Mouse (Mus musculus) forebrain, embryonic 15.5 days (tissue): ENCODE data around the gene Hlx. TPM values are rescaled to one million over a fixed set of nuclear protein-coding genes. Genes with fewer than 3 reads are reported as not detected.

Experiments
- ATAC-seq: fragments of 200-750 bp; cut with Nextera tagmentation; replicated peaks from 2 replicates; pipeline ENCODE4 v1.8.0; 2017; ENCODE audit warnings: mild to moderate bottlenecking, moderate TSS enrichment, moderate library complexity
- H3K27ac ChIP-seq: fragments of 300-500 bp; sonication (generic); replicated peaks from 2 replicates; pipeline ENCODE4 v1.5.1; 2015; ENCODE audit warnings: mild to moderate bottlenecking, inconsistent platforms
- H3K27me3 ChIP-seq: fragments of 300-500 bp; sonication (generic); 2 replicates; pipeline ENCODE4 v1.6.1; 2015; ENCODE audit warnings: inconsistent platforms
- H3K36me3 ChIP-seq: fragments of 300-500 bp; sonication (generic); 2 replicates; pipeline ENCODE4 v1.6.1; 2015; ENCODE audit warnings: mild to moderate bottlenecking, inconsistent platforms
- H3K4me1 ChIP-seq: fragments of 300-500 bp; sonication (generic); 2 replicates; pipeline ENCODE4 v1.6.1; 2015; ENCODE audit warnings: inconsistent platforms
- H3K4me2 ChIP-seq: fragments of 300-500 bp; sonication (generic); replicated peaks from 2 replicates; pipeline ENCODE4 v1.6.1; 2015; ENCODE audit warnings: mild to moderate bottlenecking, inconsistent platforms
- H3K4me3 ChIP-seq: fragments of 300-500 bp; sonication (generic); 2 replicates; pipeline ENCODE4 v1.5.1; 2015; ENCODE audit warnings: mild to moderate bottlenecking, inconsistent platforms
- H3K9ac ChIP-seq: fragments of 300-500 bp; sonication (generic); replicated peaks from 2 replicates; pipeline ENCODE4 v1.6.1; 2015; ENCODE audit warnings: mild to moderate bottlenecking, inconsistent platforms
- H3K9me3 ChIP-seq: fragments of 300-500 bp; sonication (generic); 2 replicates; pipeline ENCODE4 v1.6.1; 2016; ENCODE audit warnings: inconsistent platforms
- WGBS: fragments of 180-500 bp; shearing (Covaris S2); methylation state at CpG from one replicate; pipeline ENCODE4 v1.1.7; 2015; ENCODE audit warnings: mixed read lengths; 5-methylcytosine and 5-hydroxymethylcytosine counted together
- polyA plus RNA-seq: library from polyadenylated mRNA; unstranded; fragments of >200 nt; fragmentation: Nextera tagmentation; extraction: Ambion mirVana; gene quantifications from 2 replicates; pipeline ENCODE4 v1.2.1, GENCODE M21; 2015

Hlx gene
- 1.1 and 1.5 TPM in 2 replicates for polyA plus RNA-seq

DNA sequence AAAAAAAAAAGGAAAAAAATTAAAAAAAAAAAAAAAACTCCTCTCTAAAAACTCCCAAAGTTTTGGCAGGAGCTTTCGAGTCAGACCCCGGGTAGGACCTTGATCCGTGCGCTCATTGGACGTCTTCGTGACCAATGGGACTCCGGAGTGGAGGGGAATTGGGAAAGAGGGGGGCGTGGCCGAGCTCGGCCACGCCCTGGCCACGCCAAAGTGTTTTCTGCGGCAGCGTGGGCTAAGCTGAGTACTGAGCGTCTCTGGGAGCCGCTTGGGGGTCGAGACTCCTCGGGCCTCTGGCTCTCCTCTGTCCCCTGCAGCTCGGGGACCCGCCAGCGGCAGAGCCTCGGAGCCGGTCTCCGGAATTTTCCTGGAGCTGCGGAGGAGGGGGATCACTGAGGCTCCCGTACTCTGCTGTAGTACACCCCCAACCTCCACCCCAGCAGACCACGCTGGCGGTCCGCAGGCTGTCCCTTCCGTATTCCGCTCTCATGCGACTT is at the start of gene Hlx:
Gene Hlx, minus strand, starts transcription at position 64 of the 494 bp plus-strand sequence.
- Histone ChIP-seq H3K4me2 (peak within 1 kb of the TSS; percentile 54), H3K27ac (no peak within 1 kb of the TSS), H3K27me3 (peaks cover 66% of the 10 kb centered on the region), H3K4me3 (peak within 1 kb of the TSS; percentile 36), H3K9me3 (no peaks in the 10 kb centered on the region), H3K36me3 (no peaks in the 10 kb centered on the region), H3K4me1 (peaks cover 23% of the 10 kb centered on the region), H3K9ac (peak within 1 kb of the TSS; percentile 32)
- peak; percentile 83 for ATAC-seq
- WGBS = under 1% methylated on average over 32 of the region's 32 CpGs

DNA sequence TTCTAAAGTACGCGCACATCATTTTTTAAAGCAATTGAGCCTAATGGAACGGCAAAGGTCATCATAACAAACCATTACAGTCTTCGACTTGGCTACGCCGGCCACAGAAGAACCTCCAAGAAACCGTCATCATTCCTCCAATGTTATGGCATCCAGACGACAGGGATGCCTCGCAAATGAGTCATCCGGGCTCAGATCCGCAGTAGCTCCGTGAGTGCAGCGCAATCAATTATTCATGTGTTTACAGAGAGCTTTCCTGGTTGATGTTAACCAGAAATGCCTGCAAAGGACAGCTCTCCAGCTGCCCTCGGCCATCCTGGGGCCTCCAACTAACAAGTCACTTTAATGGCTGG is 49.7 kb upstream of the Hlx start:
- no peaks in the 10 kb centered on the region for H3K27me3 ChIP-seq
- H3K4me2 ChIP-seq = no peak overlapping the region
- no peak overlapping the region for H3K9ac ChIP-seq
- no peaks in the 10 kb centered on the region for H3K9me3 ChIP-seq
- no peaks in the 10 kb centered on the region for H3K4me1 ChIP-seq
- no peaks in the 10 kb centered on the region for H3K36me3 ChIP-seq
- H3K27ac ChIP-seq = no peak overlapping the region
- 88% methylated on average over 14 of the region's 14 CpGs for WGBS
- no peak overlapping the region for H3K4me3 ChIP-seq
- ATAC-seq = no peak

GRCm38 (mm10) chr1:184781286-184782160 is 49.1 kb upstream of the Hlx start:
- Histone ChIP-seq H3K36me3 (no peaks in the 10 kb centered on the region), H3K9me3 (no peaks in the 10 kb centered on the region), H3K4me2 (no peak overlapping the region), H3K27me3 (no peaks in the 10 kb centered on the region), H3K4me3 (no peak overlapping the region), H3K9ac (no peak overlapping the region), H3K27ac (no peak overlapping the region), H3K4me1 (no peaks in the 10 kb centered on the region)
- no peak for ATAC-seq
- WGBS = 87% methylated on average over 10 of the region's 10 CpGs

DNA sequence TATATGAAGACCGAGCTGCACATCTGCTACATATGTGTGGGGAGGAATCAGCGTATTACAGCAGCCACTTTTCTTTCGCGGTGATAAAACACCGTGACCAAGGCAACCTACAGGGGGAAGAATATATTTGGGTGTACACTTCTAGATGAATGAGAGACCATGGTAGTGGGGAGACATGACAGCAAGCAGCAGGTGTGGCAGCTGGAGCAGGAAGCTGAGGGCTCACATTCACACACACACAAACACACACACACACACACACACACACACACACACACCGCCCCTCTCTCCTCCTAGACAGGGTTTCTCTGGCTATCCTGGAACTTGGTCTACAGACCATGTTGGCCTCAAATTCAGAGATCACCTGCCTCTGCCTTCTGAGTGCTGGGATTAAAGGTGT is 45.7 kb upstream of the Hlx start:
- Histone ChIP-seq H3K9ac (no peak overlapping the region), H3K27ac (no peak overlapping the region), H3K4me3 (no peak overlapping the region), H3K9me3 (no peaks in the 10 kb centered on the region), H3K4me1 (no peaks in the 10 kb centered on the region), H3K4me2 (no peak overlapping the region), H3K36me3 (no peaks in the 10 kb centered on the region), H3K27me3 (no peaks in the 10 kb centered on the region)
- 92% methylated on average over 6 of the region's 6 CpGs for WGBS
- no peak for ATAC-seq

GRCm38 (mm10) chr1:184777061-184777795 is 44.8 kb upstream of the Hlx start:
- H3K9ac ChIP-seq = no peak overlapping the region
- 31% methylated on average over 22 of the region's 22 CpGs for WGBS

DNA sequence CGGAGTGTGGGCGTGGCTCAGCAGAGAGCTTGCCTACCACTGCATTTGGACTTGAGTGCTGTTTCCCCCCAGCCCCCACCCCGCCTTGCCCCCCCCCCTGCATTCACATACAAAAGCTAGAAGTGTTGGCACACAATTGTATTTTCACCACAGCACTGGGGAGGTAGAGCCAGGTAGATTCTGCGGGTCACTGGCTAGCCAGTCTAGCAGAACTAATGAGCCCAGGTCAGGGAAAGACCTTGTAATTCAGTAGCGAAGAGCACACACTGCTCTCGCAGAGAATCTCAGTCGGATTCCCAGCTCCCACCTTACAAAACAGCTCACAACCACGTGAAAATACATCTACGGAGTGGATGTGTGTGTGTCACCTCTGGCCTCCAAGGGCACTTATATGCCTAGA is 42.9 kb upstream of the Hlx start:
- H3K9ac ChIP-seq = no peak overlapping the region
- ATAC-seq = no peak
- WGBS = 52% methylated on average over 9 of the region's 9 CpGs

More at GRCm38 (mm10) chr1:184777061-184777795, 44.8 kb upstream of the Hlx start:
- no peaks in the 10 kb centered on the region for H3K9me3 ChIP-seq
- H3K27ac ChIP-seq = no peak overlapping the region
- no peaks in the 10 kb centered on the region for H3K27me3 ChIP-seq
- no peak overlapping the region for H3K4me2 ChIP-seq
- H3K4me3 ChIP-seq = no peak overlapping the region
- no peaks in the 10 kb centered on the region for H3K4me1 ChIP-seq
- no peaks in the 10 kb centered on the region for H3K36me3 ChIP-seq
- ATAC-seq = no peak

DNA sequence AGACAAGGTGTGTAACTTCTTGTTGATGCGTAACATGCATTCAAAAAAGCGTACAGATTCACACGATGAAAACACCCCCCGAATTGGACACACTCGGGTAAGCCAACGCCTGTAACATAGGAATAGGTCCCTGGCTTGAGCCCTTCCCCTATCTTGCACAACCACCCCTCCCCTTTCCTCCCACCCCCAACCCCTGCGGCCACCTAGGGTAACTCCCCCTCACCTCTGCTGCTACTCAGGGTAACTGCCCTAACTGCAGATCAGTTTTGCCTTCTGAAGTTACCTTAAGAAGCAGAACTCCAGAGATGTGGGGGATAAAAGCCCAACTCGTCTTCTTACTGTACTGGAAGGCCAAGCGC is 39.5 kb upstream of the Hlx start:
- Histone ChIP-seq H3K4me1 (no peaks in the 10 kb centered on the region), H3K27me3 (no peaks in the 10 kb centered on the region), H3K9me3 (no peaks in the 10 kb centered on the region), H3K4me3 (no peak overlapping the region), H3K36me3 (no peaks in the 10 kb centered on the region), H3K4me2 (no peak overlapping the region; the same call in 1 of the 2 replicates), H3K9ac (no peak overlapping the region), H3K27ac (no peak overlapping the region)
- WGBS = 13% methylated on average over 9 of the region's 9 CpGs
- no peak for ATAC-seq

More for the DNA sequence above, 42.9 kb upstream of the Hlx start:
- H3K36me3 ChIP-seq = no peaks in the 10 kb centered on the region
- H3K9me3 ChIP-seq = no peaks in the 10 kb centered on the region
- no peak overlapping the region for H3K4me3 ChIP-seq
- H3K27ac ChIP-seq = no peak overlapping the region
- no peaks in the 10 kb centered on the region for H3K4me1 ChIP-seq
- H3K27me3 ChIP-seq = no peaks in the 10 kb centered on the region
- H3K4me2 ChIP-seq = no peak overlapping the region

DNA sequence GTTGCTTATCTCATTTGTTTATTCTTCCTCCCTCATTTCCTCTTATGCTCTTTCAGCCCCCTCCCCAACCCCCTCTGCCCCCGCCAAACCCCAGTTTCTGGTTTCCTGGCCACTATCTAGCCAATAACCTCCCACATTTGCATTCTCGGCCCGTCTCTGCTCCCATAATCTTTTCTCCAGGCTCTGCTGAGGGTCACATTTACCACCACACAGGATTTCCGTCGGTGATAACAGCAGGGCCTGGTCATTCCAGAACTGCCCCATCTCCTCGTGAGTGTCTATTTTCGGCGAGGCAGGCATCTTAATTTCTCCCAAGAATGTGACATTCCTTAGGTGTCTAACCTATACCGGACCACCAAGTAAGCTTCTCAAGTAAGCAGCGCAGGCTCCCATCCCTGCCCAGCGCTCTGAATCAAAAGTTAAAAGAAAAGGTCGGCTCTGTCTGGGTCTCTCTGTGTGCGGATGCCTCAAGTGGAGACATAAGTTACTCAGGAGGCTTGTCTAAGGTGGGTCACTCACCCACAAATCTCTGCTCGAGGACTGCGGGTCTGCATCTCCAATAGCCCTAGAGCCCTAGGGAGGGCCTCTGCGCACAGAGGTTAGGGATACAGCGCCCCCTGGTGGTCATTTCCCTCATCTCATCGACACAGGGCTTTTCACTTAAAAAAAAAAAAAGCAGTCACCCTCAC is 38.9 kb upstream of the Hlx start:
- H3K4me3 ChIP-seq = no peak overlapping the region
- no peak overlapping the region for H3K27ac ChIP-seq
- H3K9ac ChIP-seq = no peak overlapping the region
- ATAC-seq = peak; percentile 61
- no peaks in the 10 kb centered on the region for H3K27me3 ChIP-seq
- WGBS = 25% methylated on average over 18 of the region's 18 CpGs
- H3K4me2 ChIP-seq = no peak overlapping the region; the same call in 1 of the 2 replicates
- H3K9me3 ChIP-seq = no peaks in the 10 kb centered on the region
- no peaks in the 10 kb centered on the region for H3K4me1 ChIP-seq
- H3K36me3 ChIP-seq = no peaks in the 10 kb centered on the region

GRCm38 (mm10) chr1:184763866-184764265 is 31.4 kb upstream of the Hlx start:
- no peak overlapping the region for H3K4me3 ChIP-seq
- ATAC-seq = no peak
- WGBS = 45% methylated on average over 3 of the region's 3 CpGs
- no peaks in the 10 kb centered on the region for H3K36me3 ChIP-seq
- no peak overlapping the region for H3K9ac ChIP-seq
- H3K4me1 ChIP-seq = no peaks in the 10 kb centered on the region
- H3K27me3 ChIP-seq = no peaks in the 10 kb centered on the region
- no peak overlapping the region for H3K27ac ChIP-seq
- no peak overlapping the region for H3K4me2 ChIP-seq
- H3K9me3 ChIP-seq = no peaks in the 10 kb centered on the region

DNA sequence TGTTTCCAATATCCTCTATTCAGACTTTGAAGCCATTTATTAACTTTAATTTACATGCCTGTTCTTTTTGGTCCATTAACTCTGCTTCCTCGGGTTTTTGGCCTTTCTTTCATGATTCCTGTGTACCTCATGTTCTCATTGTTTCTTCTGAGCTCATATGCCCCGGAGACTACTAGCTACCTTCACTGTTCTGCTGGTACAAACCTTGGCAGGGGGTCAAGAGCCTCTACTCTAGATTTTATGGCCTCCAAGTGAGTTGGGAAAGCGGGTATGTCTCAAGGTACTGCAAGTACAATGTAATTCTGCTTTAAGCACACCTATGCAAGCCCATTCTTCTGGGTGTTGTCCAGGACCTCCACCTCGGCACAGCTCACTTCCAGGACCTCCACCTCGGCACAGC is 30.5 kb upstream of the Hlx start:
- ATAC-seq = no peak
- Histone ChIP-seq H3K9ac (no peak overlapping the region), H3K36me3 (no peaks in the 10 kb centered on the region), H3K27me3 (no peaks in the 10 kb centered on the region), H3K27ac (no peak overlapping the region), H3K4me3 (no peak overlapping the region), H3K4me2 (no peak overlapping the region), H3K9me3 (no peaks in the 10 kb centered on the region), H3K4me1 (no peaks in the 10 kb centered on the region)
- whole genome bisulfite sequencing = 62% methylated on average over 5 of the region's 5 CpGs

DNA sequence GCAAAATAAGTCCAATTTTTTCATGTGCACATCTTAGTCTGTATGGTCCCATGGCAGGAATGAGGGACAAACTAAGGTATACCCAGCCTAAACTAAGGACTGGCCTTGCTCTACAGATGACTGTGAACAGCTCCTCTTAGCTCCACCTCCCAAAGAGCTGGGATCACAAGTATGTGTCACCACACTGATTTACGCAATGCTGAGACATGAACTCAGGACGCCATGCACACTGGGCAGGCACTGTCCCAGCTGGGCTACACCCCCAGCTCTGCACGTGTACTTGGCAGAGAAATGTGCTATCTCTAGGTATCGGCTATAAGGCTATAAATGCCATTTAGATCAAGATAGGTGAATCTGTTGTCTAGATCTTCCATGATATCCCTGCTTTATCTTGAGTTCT is 29.6 kb upstream of the Hlx start:
- no peaks in the 10 kb centered on the region for H3K36me3 ChIP-seq
- no peaks in the 10 kb centered on the region for H3K9me3 ChIP-seq
- no peak overlapping the region for H3K27ac ChIP-seq
- H3K9ac ChIP-seq = no peak overlapping the region
- H3K4me2 ChIP-seq = no peak overlapping the region
- no peak for ATAC-seq
- WGBS = 83% methylated on average over 4 of the region's 4 CpGs
- no peak overlapping the region for H3K4me3 ChIP-seq
- no peaks in the 10 kb centered on the region for H3K27me3 ChIP-seq
- no peaks in the 10 kb centered on the region for H3K4me1 ChIP-seq

GRCm38 (mm10) chr1:184752671-184753070 is 20.3 kb upstream of the Hlx start:
- no peaks in the 10 kb centered on the region for H3K36me3 ChIP-seq
- H3K9me3 ChIP-seq = no peaks in the 10 kb centered on the region
- WGBS = 90% methylated on average over 5 of the region's 5 CpGs
- H3K27ac ChIP-seq = no peak overlapping the region
- H3K4me3 ChIP-seq = no peak overlapping the region
- no peak overlapping the region for H3K4me2 ChIP-seq
- H3K27me3 ChIP-seq = no peaks in the 10 kb centered on the region
- ATAC-seq = no peak
- H3K9ac ChIP-seq = no peak overlapping the region
- no peaks in the 10 kb centered on the region for H3K4me1 ChIP-seq
